Mouse (Mus musculus) heart, adult 18-20 months (tissue): Measurements from ENCODE around the gene Sypl. TPM values are rescaled to one million over a fixed set of nuclear protein-coding genes. Genes with fewer than 3 reads are reported as not detected.
"Not testable (repeated sequence)": the region's sequence is repeated elsewhere in the genome, so short reads cannot be mapped to it uniquely, and the experiment has no call there.

Source experiments
- DNase-seq, 2 experiments: peaks; one replicate each; pipeline ENCODE4 v3.0.0; 2021 to 2022; ENCODE audit warnings: mixed read lengths in 1 of 2
- total RNA-seq, 2 experiments: library from RNA; stranded (reverse); gene quantifications; 2 replicates each; pipeline ENCODE4 v1.2.3; 2021

The Sypl gene
- total RNA-seq, 2 experiments from 2014 or later = 79.8 to 88.6 TPM

GRCm38 (mm10) chr12:32943347-32943746, 10.3 kb upstream of the Sypl start:
- DNase-seq = peak; percentile 57 to 84

- peak in 1 of 2 experiments; percentile 14 for DNase-seq
Measured at GRCm38 (mm10) chr12:32943951-32944350, 9.7 kb upstream of the Sypl start.

- no peak for DNase-seq
Measured at GRCm38 (mm10) chr12:32944884-32945454, 8.7 kb upstream of the Sypl start.

GRCm38 (mm10) chr12:32946376-32946775, 7.3 kb upstream of the Sypl start:
- DNase-seq = no peak

- peak; percentile 56 to 60 for DNase-seq
Measured at GRCm38 (mm10) chr12:32952416-32952815, 1.3 kb upstream of the Sypl start.

GRCm38 (mm10) chr12:32953066-32953465, 625 bp upstream of the Sypl start:
- DNase-seq = peak in 1 of 2 experiments; percentile 14

- DNase-seq = peak; percentile 87 to 93
Measured at GRCm38 (mm10) chr12:32954216-32955021, 728 bp downstream of the Sypl start.

- DNase-seq = no peak
Measured at GRCm38 (mm10) chr12:32955037-32955436, 1.3 kb downstream of the Sypl start.

- DNase-seq = no peak
Measured at GRCm38 (mm10) chr12:32957211-32957610, 3.5 kb downstream of the Sypl start.

GRCm38 (mm10) chr12:32962132-32962531, 8.4 kb downstream of the Sypl start:
- no peak for DNase-seq

GRCm38 (mm10) chr12:32963858-32964257, 10.2 kb downstream of the Sypl start:
- DNase-seq = no peak

- no peak for DNase-seq
Measured at GRCm38 (mm10) chr12:32972287-32972686, 18.6 kb downstream of the Sypl start.

GRCm38 (mm10) chr12:32974893-32975292, 21.2 kb downstream of the Sypl start:
- DNase-seq = no peak

- DNase-seq = no peak
Measured at GRCm38 (mm10) chr12:32975501-32975900, 21.8 kb downstream of the Sypl start.

- DNase-seq = no peak
Measured at GRCm38 (mm10) chr12:32982631-32983030, 28.9 kb downstream of the Sypl start.

- DNase-seq = no peak
Measured at GRCm38 (mm10) chr12:32983081-32983480, 29.4 kb downstream of the Sypl start.

GRCm38 (mm10) chr12:32986284-32986683, 32.6 kb downstream of the Sypl start:
- DNase-seq = no peak

GRCm38 (mm10) chr12:32989731-32990130, 36.0 kb downstream of the Sypl start:
- DNase-seq = peak; percentile 29 to 37

- DNase-seq = no peak
Measured at GRCm38 (mm10) chr12:32994081-32994480, 40.4 kb downstream of the Sypl start.

GRCm38 (mm10) chr12:32995081-32995834, 41.6 kb downstream of the Sypl start:
- peak; percentile 56 to 68 for DNase-seq

- DNase-seq = no peak
Measured at GRCm38 (mm10) chr12:32998766-32999165, 45.1 kb downstream of the Sypl start.

GRCm38 (mm10) chr12:32999778-33000177, 46.1 kb downstream of the Sypl start:
- not testable (repeated sequence) for DNase-seq

- peak in 1 of 2 experiments; percentile 15 for DNase-seq
Measured at GRCm38 (mm10) chr12:33000402-33000801, 46.7 kb downstream of the Sypl start.
